Mouse (Mus musculus) erythroblast, adult 5-6 weeks (primary cell): ENCODE results near the gene Drp2. TPM values are rescaled to one million over a fixed set of nuclear protein-coding genes. Genes with fewer than 3 reads are reported as not detected.

Experiments used
- total RNA-seq, 2 experiments: library from RNA; stranded (forward) in 1 of 2; stranded (reverse) in 1 of 2; fragments of 150-400 nt in 1 of 2; fragments of 200-764, 138-1000 nt in 1 of 2; gene quantifications; 2 replicates each; pipeline versions ENCODE4 v1.2.3 to v1.2.4; 2015 to 2017; ENCODE audit warnings: low replicate concordance in 2 of 2

The Drp2 gene
- total RNA-seq, 2 experiments from 2014 or later, result 0.60 TPM; not detected in 1

Other genes starting within 250 kb of the Drp2 start
- gene Xkrx, start 242.5 kb upstream of the Drp2 start, total RNA-seq (2015; ENCODE audit: low replicate concordance), result 1.7 TPM in 1 of 2 replicates, not detected in the other
- gene Xkrx, start 242.5 kb upstream of the Drp2 start, total RNA-seq (2017; ENCODE audit: low replicate concordance), result not detected in 2 replicates
- gene Arl13a, start 217.1 kb upstream of the Drp2 start, total RNA-seq (2015; ENCODE audit: low replicate concordance), result not detected in 2 replicates
- not detected in 2 replicates for gene Arl13a, start 217.1 kb upstream of the Drp2 start, total RNA-seq (2017; ENCODE audit: low replicate concordance)
- gene Nox1, start 182.6 kb upstream of the Drp2 start, total RNA-seq (2015; ENCODE audit: low replicate concordance), result not detected in 2 replicates
- gene Nox1, start 182.6 kb upstream of the Drp2 start, total RNA-seq (2017; ENCODE audit: low replicate concordance), result 0.28 TPM in 1 of 2 replicates, not detected in the other
- gene Trmt2b, start 127.6 kb upstream of the Drp2 start, total RNA-seq (2015; ENCODE audit: low replicate concordance), result 8.6 and 16.9 TPM in 2 replicates
- gene Trmt2b, start 127.6 kb upstream of the Drp2 start, total RNA-seq (2017; ENCODE audit: low replicate concordance), result 6.6 and 8.2 TPM in 2 replicates
- not detected in 2 replicates for gene Tmem35a, start 109.3 kb upstream of the Drp2 start, total RNA-seq (2015; ENCODE audit: low replicate concordance)
- not detected in 2 replicates for gene Tmem35a, start 109.3 kb upstream of the Drp2 start, total RNA-seq (2017; ENCODE audit: low replicate concordance)
- gene Cenpi, start 96.5 kb upstream of the Drp2 start, total RNA-seq (2015; ENCODE audit: low replicate concordance), result 15.6 and 15.9 TPM in 2 replicates
- gene Cenpi, start 96.5 kb upstream of the Drp2 start, total RNA-seq (2017; ENCODE audit: low replicate concordance), result 12.8 and 15.8 TPM in 2 replicates
- not detected in 2 replicates for gene Taf7l, start 71.9 kb downstream of the Drp2 start, total RNA-seq (2015; ENCODE audit: low replicate concordance)
- not detected in 2 replicates for gene Taf7l, start 71.9 kb downstream of the Drp2 start, total RNA-seq (2017; ENCODE audit: low replicate concordance)
- 13.6 and 29.4 TPM in 2 replicates for gene Timm8a1, start 137.3 kb downstream of the Drp2 start, total RNA-seq (2015; ENCODE audit: low replicate concordance)
- gene Timm8a1, start 137.3 kb downstream of the Drp2 start, total RNA-seq (2017; ENCODE audit: low replicate concordance), result 10.9 and 15.2 TPM in 2 replicates
- 11.9 and 14.2 TPM in 2 replicates for gene Btk, start 179.0 kb downstream of the Drp2 start, total RNA-seq (2015; ENCODE audit: low replicate concordance)
- gene Btk, start 179.0 kb downstream of the Drp2 start, total RNA-seq (2017; ENCODE audit: low replicate concordance), result 4.6 and 16.4 TPM in 2 replicates
- 266 and 403 TPM in 2 replicates for gene Rpl36a, start 181.1 kb downstream of the Drp2 start, total RNA-seq (2015; ENCODE audit: low replicate concordance)
- 548 and 594 TPM in 2 replicates for gene Rpl36a, start 181.1 kb downstream of the Drp2 start, total RNA-seq (2017; ENCODE audit: low replicate concordance)
- 2.1 and 3.3 TPM in 2 replicates for gene Gla, start 196.6 kb downstream of the Drp2 start, total RNA-seq (2015; ENCODE audit: low replicate concordance)
- 2.2 and 4.0 TPM in 2 replicates for gene Gla, start 196.6 kb downstream of the Drp2 start, total RNA-seq (2017; ENCODE audit: low replicate concordance)
- 36.5 and 47.0 TPM in 2 replicates for gene Hnrnph2, start 196.6 kb downstream of the Drp2 start, total RNA-seq (2015; ENCODE audit: low replicate concordance)
- gene Hnrnph2, start 196.6 kb downstream of the Drp2 start, total RNA-seq (2017; ENCODE audit: low replicate concordance), result 76.8 and 92.0 TPM in 2 replicates